Mouse (Mus musculus) heart, adult 9 months (tissue): Measurements from ENCODE around the gene Abcb10.
"Not testable (repeated sequence)": the region's sequence is repeated elsewhere in the genome, so short reads cannot be mapped to it uniquely, and the experiment has no call there.

Source experiments
- DNase-seq, 2 experiments: peaks; one replicate each; pipeline ENCODE4 v3.0.0; 2022; ENCODE audit warnings: low spot score in 2 of 2

Abcb10 gene

DNA sequence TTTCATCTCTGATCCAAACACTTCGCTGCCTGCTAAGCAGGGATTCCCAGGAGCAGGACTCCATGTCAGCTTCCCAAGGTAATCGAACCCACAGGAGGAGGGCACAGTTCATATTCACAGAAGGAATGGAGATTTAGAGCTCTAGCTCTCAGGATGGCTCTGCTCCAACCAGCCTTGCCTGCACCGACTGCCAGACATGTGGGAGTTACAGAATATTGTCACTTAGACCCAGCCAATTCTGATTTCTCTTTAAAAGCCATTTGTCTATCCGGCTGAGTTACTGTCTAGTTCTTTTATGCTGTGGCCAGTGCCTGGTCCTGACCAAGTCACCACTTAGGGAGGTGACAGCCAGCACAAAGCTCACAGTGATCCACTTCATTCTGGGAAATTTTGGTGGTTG, 1.2 kb downstream of the Abcb10 start:
- peak in 1 of 2 experiments; percentile 12 for DNase-seq

DNA sequence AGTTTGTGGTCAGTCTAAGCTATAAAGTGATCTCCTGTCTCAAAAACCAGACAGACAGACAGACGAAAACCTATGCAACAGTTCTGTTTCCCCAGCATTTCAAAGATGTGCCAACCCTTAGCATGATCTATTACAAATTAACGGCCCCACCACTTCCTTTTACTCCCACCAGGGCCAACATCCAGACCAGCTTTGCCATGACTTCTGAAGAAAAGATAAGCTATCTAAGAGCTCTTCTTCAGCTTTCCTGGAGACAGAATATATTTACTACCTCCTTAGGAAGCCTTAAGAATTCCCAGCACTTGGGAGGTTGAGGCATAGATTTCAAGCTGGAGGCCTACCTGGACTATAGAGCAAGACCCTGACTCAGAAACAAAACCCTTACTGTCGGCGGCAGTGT, 2.7 kb downstream of the Abcb10 start:
- DNase-seq: no peak

DNA sequence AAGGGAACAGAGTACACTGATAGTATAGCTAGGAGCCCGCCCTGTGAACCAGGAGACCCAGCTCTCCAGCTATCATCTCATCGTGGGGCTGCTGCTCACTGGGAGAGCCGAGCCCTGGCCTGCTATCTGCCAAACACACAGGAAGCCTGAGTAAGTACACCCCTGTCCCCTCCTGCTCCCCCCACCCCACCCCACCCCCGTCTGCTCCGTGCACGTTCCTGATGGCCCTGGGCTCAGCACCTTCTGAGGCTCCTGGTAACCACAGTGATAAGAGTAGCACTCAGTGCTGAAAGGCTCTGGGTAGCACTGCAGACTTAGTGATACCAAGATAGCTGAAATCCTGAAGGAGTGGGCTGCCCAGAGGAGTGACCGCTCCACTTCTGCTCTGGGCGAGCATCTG, 4.0 kb downstream of the Abcb10 start:
- no peak for DNase-seq

DNA sequence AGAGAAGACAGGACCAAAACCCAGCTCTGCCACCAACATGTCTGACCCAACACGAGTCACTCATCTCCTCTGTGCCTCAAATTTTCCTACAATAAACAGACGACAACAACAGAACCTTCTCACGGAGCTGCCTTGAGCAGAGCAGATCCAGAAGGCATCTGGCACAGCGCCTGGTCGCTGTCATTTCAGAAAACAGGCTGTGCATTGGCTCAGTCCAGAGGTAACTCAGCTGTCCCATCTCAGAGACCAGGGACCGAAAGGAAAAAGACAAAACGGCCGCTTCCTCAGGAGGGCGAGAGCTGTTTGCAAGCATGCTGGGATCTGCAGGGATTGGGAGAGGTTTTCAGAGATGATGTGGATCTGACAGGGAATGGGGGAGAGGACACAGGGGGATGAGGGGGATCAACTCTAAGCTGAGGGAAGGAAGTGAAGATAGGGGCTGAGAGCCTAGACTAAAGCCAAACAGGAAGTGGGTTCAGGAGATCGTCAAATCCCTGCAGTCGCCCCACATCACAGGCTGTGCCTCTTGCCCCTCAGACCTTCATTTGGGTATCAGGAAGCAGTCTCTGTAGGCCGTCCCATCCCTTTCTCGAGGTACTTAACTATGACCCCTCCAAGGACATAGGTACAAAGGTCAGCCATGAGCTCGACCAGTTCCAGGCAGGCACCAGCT, 4.6 kb downstream of the Abcb10 start:
- peak; percentile 27 to 34 for DNase-seq

DNA sequence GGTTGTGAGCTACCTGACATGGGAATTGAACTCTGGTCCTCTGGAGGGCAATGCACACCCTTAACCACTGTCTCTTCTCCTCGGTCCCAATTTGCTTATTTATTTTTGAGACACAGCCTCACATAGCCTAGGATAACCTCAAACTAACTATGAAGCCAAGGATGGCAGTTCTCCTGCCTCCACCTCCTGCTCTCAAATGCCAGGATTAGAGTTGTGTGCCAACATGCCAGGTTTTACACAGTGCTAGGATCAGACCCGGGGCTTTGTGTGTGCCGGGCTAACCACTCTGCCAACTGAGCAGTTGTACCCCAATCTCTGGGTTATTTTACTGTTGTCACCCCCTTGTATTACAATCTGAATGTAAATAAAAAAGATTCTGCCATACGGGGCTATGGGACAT, 5.4 kb downstream of the Abcb10 start:
- DNase-seq: no peak

DNA sequence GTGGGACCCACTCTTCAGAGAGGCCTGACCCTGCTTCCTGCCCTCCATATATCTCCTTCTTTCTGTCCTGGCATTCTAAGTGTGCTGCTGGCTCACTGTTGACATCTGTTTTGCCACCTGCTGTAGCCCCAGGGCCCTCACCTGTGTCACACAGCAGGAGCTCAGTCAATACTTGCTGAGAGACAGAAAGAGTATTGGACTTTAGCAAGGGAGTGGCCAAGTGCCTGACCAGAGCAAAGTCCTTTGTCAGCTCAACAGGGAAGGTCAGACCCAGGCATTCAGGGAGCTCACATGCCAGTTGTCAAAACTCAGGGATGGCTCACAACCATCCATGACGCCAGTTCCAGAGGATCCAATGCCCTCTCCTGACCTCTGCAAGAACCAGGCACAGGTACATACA, 9.4 kb downstream of the Abcb10 start:
- no peak for DNase-seq

DNA sequence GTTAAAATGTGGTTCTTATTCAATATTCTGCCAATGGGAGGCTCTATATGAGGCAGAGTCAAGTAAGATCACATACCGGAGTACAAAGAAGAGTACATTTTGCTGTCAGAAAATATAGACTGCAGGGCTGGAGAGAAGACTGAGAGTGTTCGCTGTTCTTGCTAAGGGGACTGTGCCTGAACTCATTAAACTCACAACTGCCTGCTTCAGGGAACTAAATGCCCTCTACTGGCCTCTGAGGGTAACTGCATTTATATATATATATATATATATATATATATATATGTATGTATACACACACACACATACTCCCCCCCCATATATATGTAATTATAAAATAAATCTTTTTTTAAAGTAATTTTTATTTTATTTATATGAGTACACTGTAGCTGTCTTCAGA, 16.0 kb downstream of the Abcb10 start:
- no peak for DNase-seq

DNA sequence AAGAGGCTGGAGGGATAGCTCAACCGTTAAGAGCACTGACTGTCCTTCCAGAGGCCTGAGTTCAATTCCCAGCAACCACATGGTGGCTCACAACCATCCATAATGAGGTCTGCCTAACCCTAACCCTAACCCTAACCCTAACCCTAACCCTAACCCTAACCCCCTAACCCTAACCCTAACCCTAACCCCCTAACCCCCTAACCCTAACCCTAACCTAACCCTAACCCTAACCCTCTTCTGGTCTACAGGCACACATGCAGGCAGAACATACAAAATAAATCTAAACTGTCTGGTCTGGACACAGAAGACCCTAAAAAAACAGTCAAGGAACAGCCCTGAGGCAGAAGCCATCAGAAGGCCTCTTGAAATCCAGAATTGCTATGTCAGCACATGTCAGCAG, 21.6 kb downstream of the Abcb10 start:
- no peak for DNase-seq

DNA sequence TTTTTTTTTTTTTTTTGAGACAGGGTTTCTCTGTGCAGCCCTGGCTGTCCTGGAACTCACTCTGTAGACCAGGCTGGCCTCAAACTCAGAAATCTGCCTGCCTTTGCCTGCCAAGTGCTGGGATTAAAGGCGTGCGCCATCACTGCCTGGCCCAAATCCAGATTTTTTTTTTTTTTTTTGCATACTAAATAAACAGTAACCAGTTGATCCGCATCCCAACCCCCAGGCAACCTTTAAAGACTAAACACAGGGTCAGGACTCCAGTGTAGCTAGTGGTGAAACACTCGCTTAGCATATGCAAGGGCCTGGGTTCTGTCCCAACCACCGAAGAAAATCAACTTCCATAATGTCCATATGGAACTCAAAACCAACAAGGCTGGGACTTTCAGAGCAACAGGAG, 22.4 kb downstream of the Abcb10 start:
- DNase-seq: not testable (repeated sequence)

DNA sequence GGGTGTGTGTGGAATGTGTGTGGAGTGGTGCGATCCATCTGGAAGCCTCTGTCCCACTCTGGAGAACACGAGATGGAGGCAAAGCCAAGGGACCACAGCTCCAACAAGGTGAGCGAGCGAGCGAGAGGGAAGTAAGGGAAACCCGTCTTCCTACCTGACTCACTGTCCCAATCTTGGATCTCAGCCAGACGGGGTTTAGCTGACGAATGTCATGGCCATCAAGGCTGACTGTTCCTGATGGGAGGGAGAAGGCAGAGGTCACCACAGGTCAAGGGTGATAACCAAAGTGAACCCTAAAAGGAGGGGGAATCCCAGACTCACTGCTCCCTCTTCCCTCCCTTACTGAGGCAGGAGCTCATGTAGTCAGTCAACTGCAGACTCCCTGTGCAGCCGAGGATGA, 22.9 kb downstream of the Abcb10 start:
- no peak for DNase-seq

DNA sequence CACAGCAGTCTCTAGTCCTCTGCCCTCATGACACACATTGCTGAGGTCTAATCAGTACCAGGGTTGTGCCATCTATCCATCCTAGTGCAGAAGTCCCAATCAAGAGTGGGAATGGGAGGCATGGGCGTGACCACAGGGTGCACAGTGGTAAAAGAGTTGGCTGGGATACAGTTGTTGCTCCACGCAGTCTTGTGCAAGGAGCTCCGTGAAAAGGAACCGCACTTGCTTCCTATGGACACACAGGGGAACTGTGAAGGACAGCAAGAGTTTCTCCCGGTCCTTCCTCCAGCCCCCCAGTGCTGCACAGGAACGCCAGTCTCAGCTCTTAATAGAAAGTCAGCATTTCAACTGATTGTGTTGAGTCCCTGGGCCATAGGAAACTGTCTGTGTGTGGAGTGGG, 23.4 kb downstream of the Abcb10 start:
- no peak for DNase-seq

DNA sequence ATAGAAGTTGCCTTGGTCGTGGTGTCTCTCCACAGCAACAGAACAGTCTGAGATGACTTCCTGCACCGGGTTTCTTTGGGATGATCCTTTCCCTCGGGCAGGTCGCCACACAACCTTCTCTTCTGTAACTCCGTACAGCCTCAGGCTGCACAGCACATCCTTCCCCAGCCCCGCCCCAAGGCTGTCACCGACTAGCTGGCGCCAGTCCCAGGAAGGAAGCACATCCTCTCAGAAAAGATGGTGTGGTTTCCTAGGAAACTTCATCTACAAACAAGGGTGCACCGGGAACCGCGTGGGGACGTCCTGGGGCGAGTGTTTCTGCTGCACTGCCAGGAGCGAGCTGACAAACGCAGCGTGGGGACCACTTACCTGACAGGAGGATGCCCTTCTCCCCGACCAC, 24.8 kb downstream of the Abcb10 start:
- peak; percentile 21 to 25 for DNase-seq

DNA sequence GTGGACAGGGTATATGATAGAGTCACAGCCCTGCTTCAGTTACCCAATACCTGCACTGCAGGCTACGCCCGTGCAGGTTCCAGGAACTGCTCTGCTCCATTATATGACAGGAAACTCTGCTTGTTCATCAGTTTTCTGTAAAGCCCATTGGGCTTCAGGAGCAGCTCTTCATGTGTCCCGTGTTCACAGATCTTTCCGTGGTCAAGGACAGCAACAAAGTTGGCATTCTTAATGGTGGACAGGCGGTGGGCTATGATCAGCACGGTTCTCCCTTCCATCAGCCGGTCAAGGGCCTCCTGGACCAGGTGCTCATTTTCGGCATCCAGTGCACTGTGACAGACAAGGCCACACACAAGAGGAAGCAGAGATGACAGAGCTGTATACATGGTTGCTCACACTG, 28.7 kb downstream of the Abcb10 start:
- no peak for DNase-seq

DNA sequence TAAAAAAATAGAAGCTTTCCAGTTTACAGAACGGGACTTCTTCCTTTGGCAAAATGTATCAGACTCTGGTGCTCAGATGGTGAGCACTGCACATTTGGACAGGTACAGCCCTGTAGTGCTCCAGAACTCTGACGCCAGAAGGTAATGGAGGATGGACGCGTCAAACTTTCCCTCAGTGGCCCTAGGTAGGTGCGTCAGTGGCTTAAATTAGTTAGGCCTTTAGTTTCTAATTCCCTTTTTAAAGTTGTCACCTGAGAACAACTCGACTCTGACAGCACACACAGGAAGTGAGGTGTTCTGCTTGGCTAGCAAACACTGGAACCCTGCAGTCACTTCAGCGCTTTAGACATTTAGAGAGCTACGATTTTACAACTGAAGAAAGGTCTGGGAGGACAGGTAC, 29.2 kb downstream of the Abcb10 start:
- DNase-seq: no peak

DNA sequence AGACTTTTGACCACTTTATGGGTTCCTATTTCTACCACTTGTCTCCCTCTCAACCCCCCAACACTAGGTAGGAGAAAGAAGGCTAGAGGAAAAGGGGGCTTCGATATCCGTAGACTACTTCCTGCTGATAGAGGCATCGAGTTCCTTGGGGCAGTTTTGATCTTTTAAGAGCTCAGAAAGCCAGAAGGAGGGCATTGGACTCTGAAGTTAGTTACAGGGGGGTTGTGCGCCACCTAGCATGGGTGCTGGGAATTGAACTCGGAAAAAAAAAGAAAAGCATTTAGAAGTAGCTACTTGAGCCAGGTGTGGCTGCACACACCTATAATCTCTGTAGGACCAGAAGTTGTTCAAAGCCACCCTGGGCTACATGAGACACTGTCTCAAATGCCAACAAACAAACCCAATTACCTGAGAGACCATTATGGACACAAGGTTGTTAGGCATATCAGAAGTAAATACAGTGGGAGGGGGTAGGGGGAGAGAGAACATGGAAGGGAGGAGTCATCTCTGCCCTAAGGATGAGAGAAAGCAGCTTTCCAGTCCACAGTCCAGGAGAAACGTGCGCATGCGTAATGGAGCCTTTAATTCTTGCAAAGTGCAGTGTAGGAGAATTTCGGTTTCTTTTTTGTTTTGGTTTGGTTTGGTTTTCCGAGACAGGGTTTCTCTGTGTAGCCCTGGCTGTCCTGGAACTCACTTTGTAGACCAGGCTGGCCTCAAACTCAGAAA, 32.7 kb downstream of the Abcb10 start:
- peak; percentile 31 to 37 for DNase-seq

DNA sequence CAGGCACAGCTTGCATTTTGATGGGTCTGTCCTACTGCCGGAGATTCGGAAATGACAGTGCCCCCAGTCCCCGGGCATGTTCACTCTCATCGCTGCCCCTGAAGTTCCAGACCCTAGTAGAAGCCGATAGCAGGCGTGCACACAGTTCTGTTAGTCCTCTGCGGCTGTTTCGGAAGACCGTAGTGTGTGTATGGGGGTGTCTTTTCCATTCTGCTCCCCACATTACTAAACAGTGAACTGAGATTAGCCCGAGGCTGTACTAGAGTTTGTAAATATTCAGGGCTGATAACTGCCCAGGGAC, 33.3 kb downstream of the Abcb10 start:
- no peak for DNase-seq

DNA sequence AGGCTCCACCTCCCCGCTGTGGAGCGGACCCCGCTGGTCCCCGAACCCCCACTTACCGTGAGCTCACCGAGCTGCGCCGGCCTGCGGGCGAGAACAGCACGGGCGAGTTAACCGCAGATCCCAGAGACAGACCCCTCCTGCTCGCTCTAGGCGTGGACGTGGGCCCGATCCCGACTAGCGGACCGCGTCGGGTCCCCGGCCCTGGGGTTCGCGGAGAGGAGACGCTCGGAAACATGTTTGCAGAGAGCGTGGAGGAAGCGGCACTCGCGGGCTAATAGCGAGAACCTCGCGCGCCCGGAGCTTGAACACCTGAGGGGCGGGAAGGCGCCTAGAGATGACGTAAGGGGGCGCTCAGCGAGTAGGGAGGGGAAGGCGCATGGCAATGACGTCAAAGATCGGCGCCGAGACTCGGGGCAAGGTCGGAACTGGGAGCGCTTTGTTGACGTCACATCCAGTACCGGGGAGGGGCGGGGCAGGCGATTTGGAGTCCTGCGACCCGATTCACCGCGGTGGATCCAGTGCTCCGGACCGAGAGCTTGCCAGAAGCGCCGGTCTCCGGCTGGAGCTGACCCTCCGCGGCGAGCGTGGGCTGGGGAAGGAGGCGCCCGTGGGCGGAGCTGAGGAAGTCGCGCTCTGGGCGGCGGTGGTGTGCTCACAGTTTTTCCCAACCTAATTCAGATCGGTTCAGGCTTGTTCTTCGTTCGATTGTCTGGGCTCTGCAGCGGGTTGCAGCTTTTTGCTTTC, 33.8 kb downstream of the Abcb10 start, which contains the start of gene Nup133:
Nup133 (minus strand) TSS at position 324 of the 744 bp plus-strand sequence.
- peak; percentile 97 to 98 for DNase-seq

DNA sequence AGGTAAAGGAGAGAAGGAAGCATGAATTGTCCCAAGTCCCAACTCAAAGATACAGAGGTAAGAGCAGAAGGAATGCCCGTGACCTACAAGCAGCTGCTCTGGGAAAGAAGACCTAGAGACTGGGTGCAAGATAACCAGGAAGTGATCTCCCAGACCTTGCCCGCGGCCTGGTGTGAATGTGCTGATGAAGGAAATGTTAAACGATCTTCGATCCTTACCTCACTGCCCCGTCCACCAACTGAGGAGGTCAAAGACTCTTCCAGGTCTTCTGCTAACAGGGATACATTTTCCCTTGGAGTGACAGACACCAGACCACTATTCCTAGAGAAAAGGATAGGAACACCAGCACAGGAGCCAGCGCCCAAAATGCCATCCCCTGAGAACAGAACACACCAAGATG, 53.9 kb downstream of the Abcb10 start:
- no peak for DNase-seq

DNA sequence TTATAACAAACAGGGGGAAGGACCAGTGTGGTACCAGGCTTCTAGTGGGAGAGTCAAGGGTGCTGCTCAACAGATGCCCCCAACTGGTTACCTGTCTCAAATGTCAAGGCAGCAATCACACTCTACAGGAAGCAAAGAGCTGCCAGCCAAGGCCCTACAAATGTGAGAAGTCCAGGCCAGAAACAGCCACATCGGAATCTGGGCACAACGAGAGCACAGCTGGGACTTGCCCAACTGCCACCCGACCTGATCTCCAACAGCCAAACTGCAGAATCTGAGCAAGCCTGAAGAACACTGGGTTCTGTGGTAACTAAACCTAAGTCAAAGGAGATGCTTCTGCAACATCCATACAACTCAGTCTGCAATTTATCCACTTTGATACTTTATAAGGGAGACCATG, 57.3 kb downstream of the Abcb10 start:
- no peak for DNase-seq

DNA sequence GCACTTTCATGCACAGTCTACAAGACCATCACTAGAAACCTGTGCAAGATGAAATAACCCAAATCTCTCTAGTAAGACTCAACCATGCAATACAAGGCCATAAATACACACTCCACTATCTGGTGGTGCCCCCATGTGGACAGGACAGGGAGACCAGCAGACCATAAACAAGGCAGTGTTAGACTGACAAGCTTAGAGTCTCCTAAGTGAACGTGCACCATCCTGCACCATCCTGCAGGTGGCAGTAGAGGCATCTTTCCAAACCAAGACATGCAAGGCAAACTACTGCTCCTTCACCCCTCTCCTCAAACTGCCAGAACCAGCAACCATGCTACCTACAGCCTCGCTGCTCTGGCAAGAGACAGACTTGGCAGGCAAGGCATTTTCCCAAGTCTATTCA, 58.2 kb downstream of the Abcb10 start:
- peak; percentile 43 to 74 for DNase-seq

DNA sequence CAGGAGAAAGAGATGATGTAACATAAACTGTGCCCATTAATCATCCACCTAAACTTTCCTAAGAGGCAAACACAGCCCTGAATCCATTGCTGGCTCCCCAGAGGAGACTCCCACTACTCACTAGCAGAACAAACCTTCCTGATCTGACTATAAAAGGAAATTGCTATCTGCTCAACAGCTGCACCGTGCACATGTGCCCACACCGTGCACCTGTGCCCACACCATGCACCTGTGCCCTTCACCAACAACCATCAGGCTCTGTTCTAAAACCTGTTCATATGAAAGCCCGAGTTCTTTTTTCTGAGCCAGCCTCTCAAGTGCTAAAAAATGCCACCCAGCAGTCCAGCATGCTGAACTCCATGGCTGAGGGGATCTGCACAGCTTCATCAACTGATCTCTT, 68.3 kb downstream of the Abcb10 start:
- DNase-seq: no peak

DNA sequence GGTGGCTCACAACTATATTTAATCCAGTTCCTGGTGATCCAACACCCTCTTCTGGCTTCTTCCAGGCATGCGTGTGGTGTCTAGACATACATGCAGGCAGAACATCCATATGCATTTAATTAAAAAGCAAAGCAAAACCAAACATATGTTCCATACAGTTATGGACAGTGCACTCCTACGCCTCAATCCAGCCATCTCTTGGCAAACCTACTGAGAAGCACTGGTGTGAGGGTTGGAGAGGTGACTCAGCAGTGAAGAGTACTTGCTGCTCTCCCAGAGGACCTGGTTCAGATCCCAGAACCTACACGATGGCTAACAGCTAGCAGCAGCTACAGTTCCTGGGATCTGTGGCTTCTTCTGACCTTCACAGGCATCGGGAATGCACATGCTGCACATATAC, 70.7 kb downstream of the Abcb10 start:
- no peak for DNase-seq

DNA sequence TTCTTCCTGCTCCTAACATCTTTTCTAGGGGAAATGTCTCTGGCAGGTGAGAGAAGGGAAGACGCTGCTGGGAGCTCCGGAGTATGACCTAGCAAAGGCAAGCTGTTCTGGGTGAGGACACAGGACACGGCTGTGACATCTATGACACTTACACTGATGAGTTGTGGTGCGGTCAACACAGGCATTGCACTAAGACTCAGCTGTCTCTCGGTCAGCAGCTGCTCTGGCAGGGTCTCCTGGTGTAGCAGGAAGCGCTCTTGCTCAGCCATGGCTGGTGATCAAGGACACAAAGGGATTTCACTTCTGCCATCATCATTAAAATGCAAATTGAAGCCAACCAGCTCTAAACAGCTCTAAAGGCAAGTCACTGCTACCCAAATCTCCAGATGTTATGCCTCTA, 75.3 kb downstream of the Abcb10 start:
- DNase-seq: no peak
